Mouse (Mus musculus) layer of hippocampus, postnatal 14 days (tissue): ENCODE measurements at regions not wholly inside any gene's neighbourhood (a gene's known extent, or its start where the extent isn't known, plus 50 kb on each side); places are given as distances from the start of the nearest gene placed in this dataset.
"Not testable (repeated sequence)": the region's sequence is repeated elsewhere in the genome, so short reads cannot be mapped to it uniquely, and the experiment has no call there.

Source experiments
- DNase-seq, 2 experiments: peaks; one replicate each; pipeline ENCODE4 v3.0.0; 2021 to 2022; ENCODE audit warnings: low spot score in 2 of 2, mixed read lengths in 1 of 2

DNA sequence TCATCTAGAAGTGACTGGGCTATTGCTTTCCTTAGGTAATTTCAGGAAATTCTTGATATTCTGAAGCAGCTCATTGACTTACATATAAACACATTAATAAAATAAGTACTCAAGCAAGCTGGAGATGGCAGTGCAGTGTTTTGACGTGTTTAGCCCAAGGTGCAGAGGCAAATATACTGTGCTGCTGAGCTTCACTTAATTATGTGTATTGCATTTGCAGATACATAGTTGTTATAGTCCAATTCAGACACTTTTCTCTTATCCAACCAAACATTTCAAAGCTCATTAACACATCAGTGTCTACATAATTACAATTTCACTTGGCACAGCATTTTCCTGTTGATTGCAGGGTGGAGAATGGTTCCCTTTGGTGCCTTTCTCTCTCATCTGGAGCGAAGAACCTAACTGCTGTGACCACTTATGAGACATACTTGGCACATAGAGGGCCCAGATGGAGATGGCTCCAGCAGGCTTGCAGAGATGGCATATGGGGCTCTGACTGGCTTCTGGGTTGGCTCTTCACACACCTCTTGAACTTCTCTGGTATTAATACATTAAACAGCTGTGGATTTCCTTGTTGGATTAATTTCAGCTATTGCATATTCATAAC lies 803.9 kb upstream of the Gm10800 start:
- peak in 1 of 2 experiments; percentile 26 for DNase-seq

GRCm38 (mm10) chr2:99431254-99431653 lies 764.2 kb upstream of the Gm10800 start:
- DNase-seq, result no peak

DNA sequence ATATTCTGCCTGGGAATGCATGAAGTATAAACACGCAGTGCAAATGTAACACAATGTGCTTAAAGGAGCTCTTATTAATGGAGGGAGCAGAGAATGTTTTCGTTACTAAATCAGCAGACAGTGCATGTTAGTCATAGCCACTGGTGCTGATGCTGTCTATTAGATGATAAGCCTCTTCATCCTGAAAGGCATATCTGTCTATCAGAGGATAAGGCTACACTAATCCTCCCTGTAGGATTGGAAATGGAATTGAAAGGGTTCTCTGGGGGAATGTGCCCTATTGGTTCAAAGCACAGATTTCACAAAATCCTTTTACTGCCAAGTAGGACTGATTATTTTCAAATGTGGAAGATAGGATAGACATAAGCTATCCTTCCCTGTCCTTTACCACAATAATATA lies 763.4 kb upstream of the Gm10800 start:
- peak in 1 of 2 experiments; percentile 1 for DNase-seq

GRCm38 (mm10) chr2:99421622-99422021 lies 754.5 kb upstream of the Gm10800 start:
- DNase-seq, result no peak

- DNase-seq, result no peak
Measured at GRCm38 (mm10) chr2:99409483-99409882, 742.4 kb upstream of the Gm10800 start.

DNA sequence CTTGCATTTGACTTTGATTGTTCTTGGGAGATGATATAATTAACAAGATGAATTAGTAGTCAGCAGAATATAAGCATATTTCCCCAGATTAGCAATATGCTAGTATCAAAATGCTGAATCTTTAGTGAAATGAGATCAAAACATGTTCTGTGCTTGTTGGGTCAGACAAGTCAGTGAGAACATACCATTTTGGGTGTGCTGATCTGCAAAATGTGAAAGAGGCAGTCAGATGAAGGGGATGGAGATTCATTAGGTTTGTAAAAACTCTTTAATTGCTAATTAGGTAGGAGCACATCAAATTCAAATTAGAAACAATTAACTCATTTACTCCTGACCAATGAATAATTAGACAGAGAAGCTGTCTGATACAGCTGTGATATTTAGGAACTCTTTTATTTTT lies 712.6 kb upstream of the Gm10800 start:
- no peak for DNase-seq

DNA sequence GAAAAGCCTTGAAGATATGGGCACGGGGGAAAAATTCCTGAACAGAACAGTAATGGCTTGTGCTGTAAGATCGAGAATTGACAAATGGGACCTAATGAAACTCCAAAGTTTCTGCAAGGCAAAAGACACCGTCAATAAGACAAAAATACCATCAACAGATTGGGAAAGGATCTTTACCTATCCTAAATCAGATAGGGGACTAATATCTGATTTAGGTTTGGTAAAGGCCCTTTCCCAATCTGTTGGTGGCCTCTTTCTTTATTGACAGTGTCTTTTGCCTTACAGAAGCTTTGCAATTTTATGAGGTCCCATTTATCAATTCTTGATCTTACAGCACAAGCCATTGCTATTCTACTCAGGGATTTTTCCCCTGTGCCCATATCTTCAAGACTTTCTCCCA lies 696.5 kb upstream of the Gm10800 start:
- DNase-seq, result not testable (repeated sequence)

DNA sequence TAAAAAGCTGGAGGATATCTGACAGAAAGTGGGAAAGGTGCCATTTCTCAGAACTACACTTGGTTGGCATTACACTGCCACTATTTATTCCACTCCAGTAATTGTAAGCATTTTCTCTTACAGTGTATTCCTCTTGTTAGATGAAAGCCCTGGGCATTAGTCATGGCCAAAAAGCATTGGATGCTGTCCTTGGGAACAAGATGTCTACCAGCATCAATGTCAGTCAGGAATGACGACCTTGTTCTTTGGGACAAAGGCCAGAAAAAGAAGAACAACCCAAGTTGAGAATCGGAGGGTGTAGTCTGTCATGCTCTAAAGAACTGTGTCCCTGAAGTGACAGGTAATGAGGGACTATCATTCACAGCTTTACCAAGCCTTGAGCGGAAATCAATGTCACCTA lies 662.1 kb upstream of the Gm10800 start:
- DNase-seq, result no peak
